20 mouse cellular contexts compared by ENCODE assay signal in genomic region chr6:72248150-72248914, GRCm38 (mm10). TPM values are rescaled to one million over a fixed set of nuclear protein-coding genes. Genes with fewer than 3 reads are reported as not detected.
DNase-seq lines count a peak whose midpoint lies in the region; ATAC-seq and TF ChIP-seq lines count a peak whose summit lies in the region.
"Had no signal": no experiment of that assay in that cellular context is flagged by ENCODE, and none has a peak within 500 bp of the region (broad histone marks: within the 10 kb centered on the region; RNA-seq: fewer than 3 reads in every experiment).

No protein-coding gene starts in this region.

- 0 out of 2 replicates have a peak overlapping the region, but pooled peaks have one; percentile 18 for H3K9ac ChIP-seq in embryonic facial prominence, embryonic 11.5 days (replicated peaks; ENCODE audit: low read length)
- H3K9ac ChIP-seq in limb, embryonic 12.5 days (replicated peaks), result no peak overlapping the region
- H3K9ac ChIP-seq: forebrain, embryonic 13.5 days; heart, embryonic 12.5 days; hindbrain, embryonic 15.5 days; neural tube, embryonic 12.5 days had no signal

- no peak overlapping the region for H3K4me3 ChIP-seq in embryonic facial prominence, embryonic 11.5 days (ENCODE audit: low read depth, low read length)
- no peak overlapping the region for H3K4me3 ChIP-seq in embryonic facial prominence, embryonic 10.5 days
- no peak overlapping the region for H3K4me3 ChIP-seq in kidney, adult 2 months (ENCODE audit: insufficient read depth, low read depth, low read length)
- no peak overlapping the region for H3K4me3 ChIP-seq in limb, embryonic 12.5 days (replicated peaks)
- H3K4me3 ChIP-seq: forebrain, embryonic 13.5 days; heart, embryonic 12.5 days; hindbrain, embryonic 15.5 days; neural tube, embryonic 12.5 days had no signal

- H3K36me3 ChIP-seq in embryonic facial prominence, embryonic 11.5 days (replicated peaks; ENCODE audit: control insufficient read depth, insufficient read depth, low read depth, low read length), result no peaks in the 10 kb centered on the region
- no peaks in the 10 kb centered on the region for H3K36me3 ChIP-seq in embryonic facial prominence, embryonic 10.5 days (replicated peaks)
- H3K36me3 ChIP-seq in kidney, adult 2 months (ENCODE audit: control insufficient read depth, insufficient read depth, low read length), result no peaks in the 10 kb centered on the region
- H3K36me3 ChIP-seq in limb, embryonic 12.5 days, result no peaks in the 10 kb centered on the region
- H3K36me3 ChIP-seq: heart, embryonic 12.5 days; hindbrain, embryonic 15.5 days; neural tube, embryonic 12.5 days had no signal

- H3K4me2 ChIP-seq in embryonic facial prominence, embryonic 11.5 days (ENCODE audit: low read depth, low read length), result no peak overlapping the region
- H3K4me2 ChIP-seq in limb, embryonic 12.5 days, result no peak overlapping the region
- H3K4me2 ChIP-seq: forebrain, embryonic 13.5 days; heart, embryonic 12.5 days; hindbrain, embryonic 15.5 days; neural tube, embryonic 12.5 days had no signal

- ATAC-seq in embryonic facial prominence, embryonic 11.5 days (replicated peaks; ENCODE audit: insufficient number of reproducible peaks, low FRiP score, low TSS enrichment, low read depth), result peak; percentile 49; the same call in 1 of the 2 replicates
- ATAC-seq in limb, embryonic 12.5 days (ENCODE audit: insufficient number of reproducible peaks, insufficient read depth, low FRiP score, low TSS enrichment, low read depth), result peak; percentile 84
- ATAC-seq: forebrain, embryonic 13.5 days had no signal

- TF ChIP-seq CTCF in kidney, adult 2 months (conservative IDR thresholded peaks at IDR 0.05; ENCODE audit: insufficient read depth, insufficient read length, low read depth, low read length), result no peak

- no peak for TF ChIP-seq POLR2A in kidney, adult 2 months (IDR thresholded peaks at IDR 0.05; ENCODE audit: low read depth, low read length)

- no peak overlapping the region for H3K27ac ChIP-seq in embryonic facial prominence, embryonic 11.5 days (replicated peaks; ENCODE audit: low read depth, low read length)
- H3K27ac ChIP-seq in embryonic facial prominence, embryonic 10.5 days (replicated peaks), result no peak overlapping the region
- no peak overlapping the region for H3K27ac ChIP-seq in kidney, adult 2 months (ENCODE audit: insufficient read depth, low read depth, low read length)
- H3K27ac ChIP-seq in limb, embryonic 12.5 days, result 0 out of 2 replicates have a peak overlapping the region, but pooled peaks have one; percentile 24
- H3K27ac ChIP-seq: forebrain, embryonic 13.5 days; hindbrain, embryonic 15.5 days; neural tube, embryonic 12.5 days had no signal

- H3K9me3 ChIP-seq in embryonic facial prominence, embryonic 11.5 days (replicated peaks; ENCODE audit: control insufficient read depth, low read length), result no peaks in the 10 kb centered on the region
- H3K9me3 ChIP-seq in embryonic facial prominence, embryonic 10.5 days, result no peaks in the 10 kb centered on the region
- no peaks in the 10 kb centered on the region for H3K9me3 ChIP-seq in limb, embryonic 12.5 days
- H3K9me3 ChIP-seq: forebrain, embryonic 13.5 days; heart, embryonic 12.5 days; hindbrain, embryonic 15.5 days; neural tube, embryonic 12.5 days had no signal

- 46% methylated on average over 15 of the region's 15 CpGs for WGBS in embryonic facial prominence, embryonic 11.5 days
- WGBS in embryonic facial prominence, embryonic 10.5 days, result 68% methylated on average over 15 of the region's 15 CpGs
- 48% methylated on average over 15 of the region's 15 CpGs for WGBS in kidney, adult 2 months
- 37% methylated on average over 15 of the region's 15 CpGs for WGBS in limb, embryonic 12.5 days

- H3K4me1 ChIP-seq in embryonic facial prominence, embryonic 11.5 days (ENCODE audit: control insufficient read depth, insufficient read depth, low read length), result peaks cover 5% of the 10 kb centered on the region; the same call in 1 of the 2 replicates
- H3K4me1 ChIP-seq in embryonic facial prominence, embryonic 10.5 days, result peaks cover 33% of the 10 kb centered on the region
- H3K4me1 ChIP-seq in kidney, adult 2 months (ENCODE audit: control insufficient read depth, insufficient read depth, low read length), result peaks cover 4% of the 10 kb centered on the region; the same call in 1 of the 2 replicates
- peaks cover 37% of the 10 kb centered on the region for H3K4me1 ChIP-seq in limb, embryonic 12.5 days (replicated peaks)

- no peaks in the 10 kb centered on the region for H3K27me3 ChIP-seq in embryonic facial prominence, embryonic 11.5 days (ENCODE audit: control insufficient read depth, insufficient read depth, low read length)
- 0 out of 2 replicates have a peak, but pooled peaks cover 16% of the 10 kb centered on the region for H3K27me3 ChIP-seq in embryonic facial prominence, embryonic 10.5 days (replicated peaks; ENCODE audit: low read depth, poor library complexity, severe bottlenecking)
- H3K27me3 ChIP-seq in kidney, adult 2 months (replicated peaks; ENCODE audit: control insufficient read depth, insufficient read depth, low read length), result no peaks in the 10 kb centered on the region
- 0 out of 2 replicates have a peak, but pooled peaks cover 2% of the 10 kb centered on the region for H3K27me3 ChIP-seq in limb, embryonic 12.5 days
- H3K27me3 ChIP-seq: forebrain, embryonic 13.5 days; heart, embryonic 12.5 days; hindbrain, embryonic 15.5 days; neural tube, embryonic 12.5 days had no signal

- DNase-seq in embryonic facial prominence, embryonic 11.5 days (ENCODE audit: low spot score), result peak; percentile 65
- no peak for DNase-seq in embryonic facial prominence, embryonic 10.5 days (ENCODE audit: low spot score)
- peak; percentile 51 to 63 for DNase-seq in kidney, postnatal 4 days
- DNase-seq in kidney, adult 2 months, result no peak
- peak; percentile 45 for DNase-seq in embryo, embryonic 10.5 days (ENCODE audit: low spot score)
- DNase-seq in ovary, adult 18-20 months (ENCODE audit: low spot score), result no peak
- no peak for DNase-seq in adrenal gland, adult (ENCODE audit: inconsistent age in 2 of 2, low spot score in 1 of 2)
- DNase-seq: adrenal gland, adult 2 months; cerebellum, adult 11 months; cerebellum, postnatal 14 days; layer of hippocampus, postnatal 36 days; left cerebral cortex, postnatal 4 days; lung, postnatal 14 days; thymus, adult 18-20 months had no signal

RNA-seq across cellular contexts. Expression of gene Atoh8, which starts 13.0 kb away (rescaled TPM):
- 10.2 and 11.3 TPM in 2 replicates for polyA plus RNA-seq in embryonic facial prominence, embryonic 11.5 days (2014; fragmentation: Nextera tagmentation; extraction: Ambion mirVana)
- 17.7 and 21.4 TPM in 2 replicates for polyA plus RNA-seq in embryonic facial prominence, embryonic 10.5 days (2016; fragmentation: Nextera tagmentation; extraction: Ambion mirVana)
- 7.7 and 10.1 TPM in 2 replicates for polyA plus RNA-seq in kidney, adult 2 months (2012; rRNA removed)
- 30.7 and 30.8 TPM in 2 replicates for polyA plus RNA-seq in limb, embryonic 12.5 days (2016; fragmentation: Nextera tagmentation; extraction: Ambion mirVana)

RNA-seq across cellular contexts. Expression of gene Sftpb, which starts 56.1 kb away (rescaled TPM):
- not detected in 2 replicates for polyA plus RNA-seq in embryonic facial prominence, embryonic 11.5 days (2014; fragmentation: Nextera tagmentation; extraction: Ambion mirVana)
- 0.18 TPM in 1 of 2 replicates, not detected in the other for polyA plus RNA-seq in embryonic facial prominence, embryonic 10.5 days (2016; fragmentation: Nextera tagmentation; extraction: Ambion mirVana)
- polyA plus RNA-seq in kidney, adult 2 months (2012; rRNA removed), result not detected in 2 replicates
- polyA plus RNA-seq in limb, embryonic 12.5 days (2016; fragmentation: Nextera tagmentation; extraction: Ambion mirVana), result not detected in 2 replicates
- polyA plus RNA-seq: forebrain, embryonic 13.5 days; heart, embryonic 12.5 days; liver, embryonic 16.5 days; neural tube, embryonic 12.5 days had no signal

Comparison
In these comparisons a context has a peak if more than half of its experiments do, and no peak if none do; other contexts are left out.
1. DNase-seq: peak in embryonic facial prominence, embryonic 11.5 days (single experiment), kidney, postnatal 4 days (2 of 2) and embryo, embryonic 10.5 days (single experiment); none in embryonic facial prominence, embryonic 10.5 days (single experiment), kidney, adult 2 months (single experiment), ovary, adult 18-20 months (single experiment) and adrenal gland, adult (0 of 2).